Mouse (Mus musculus) adrenal gland, adult 2 months (tissue): ENCODE results near the gene Rdh16f1. TPM values are rescaled to one million over a fixed set of nuclear protein-coding genes. Genes with fewer than 3 reads are reported as not detected.
"Not testable (repeated sequence)": the region's sequence is repeated elsewhere in the genome, so short reads cannot be mapped to it uniquely, and the experiment has no call there.

Experiments used
- DNase-seq: peaks from one replicate; pipeline ENCODE4 v3.0.0; 2021
- polyA plus RNA-seq: library from polyadenylated mRNA; depleted of rRNA; stranded (reverse); fragments of >200 nt; gene quantifications from 2 replicates; pipeline ENCODE4 v1.2.3, GENCODE M21; 2012; rRNA removed
- total RNA-seq, 2 experiments: library from RNA; stranded (reverse); gene quantifications; 2 replicates each; pipeline ENCODE4 v1.2.3; 2021

Gene Rdh16f1
- total and polyA plus RNA-seq, 3 experiments = 1.1 to 2.9 (median 1.5) TPM

DNA sequence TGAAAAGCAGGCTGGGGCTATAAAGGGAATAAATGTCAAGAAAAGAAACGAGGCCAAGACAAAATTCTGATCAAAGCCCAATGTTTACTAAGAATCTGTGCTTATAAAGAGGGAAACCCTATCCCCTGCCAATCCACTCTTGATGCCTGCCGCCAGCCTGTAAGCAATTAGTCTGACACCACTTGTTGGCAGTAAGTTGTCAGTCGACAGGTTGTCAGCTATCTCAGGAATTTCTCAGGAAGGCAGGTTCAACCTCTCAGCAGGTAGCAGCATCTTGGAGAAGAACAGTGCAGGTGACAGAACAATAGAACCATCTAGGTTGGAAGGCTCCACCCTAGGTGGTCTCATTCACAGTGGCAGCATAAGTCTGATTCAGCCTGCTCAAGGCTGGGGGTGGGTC lies 69.5 kb downstream of the Rdh16f1 start:
- DNase-seq = no peak

DNA sequence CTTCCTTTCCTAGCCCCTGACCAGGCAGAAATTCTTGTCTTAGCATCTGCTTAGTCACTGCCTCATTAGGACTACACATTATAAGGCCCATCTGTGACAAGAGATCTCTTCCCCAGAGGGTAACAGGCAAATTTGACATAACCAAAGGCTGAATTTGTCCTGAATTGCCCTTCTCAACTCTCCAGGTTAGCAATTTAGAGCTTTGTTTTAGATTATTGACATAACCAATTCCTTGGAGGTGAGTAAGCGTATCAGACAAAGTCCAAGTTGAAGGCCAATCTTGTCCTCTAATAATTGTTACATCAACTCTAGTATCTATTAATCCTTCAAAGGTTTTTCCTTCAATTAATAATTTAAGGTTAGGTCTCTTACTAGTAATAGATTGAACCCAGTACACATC lies 74.6 kb downstream of the Rdh16f1 start:
- not testable (repeated sequence) for DNase-seq

DNA sequence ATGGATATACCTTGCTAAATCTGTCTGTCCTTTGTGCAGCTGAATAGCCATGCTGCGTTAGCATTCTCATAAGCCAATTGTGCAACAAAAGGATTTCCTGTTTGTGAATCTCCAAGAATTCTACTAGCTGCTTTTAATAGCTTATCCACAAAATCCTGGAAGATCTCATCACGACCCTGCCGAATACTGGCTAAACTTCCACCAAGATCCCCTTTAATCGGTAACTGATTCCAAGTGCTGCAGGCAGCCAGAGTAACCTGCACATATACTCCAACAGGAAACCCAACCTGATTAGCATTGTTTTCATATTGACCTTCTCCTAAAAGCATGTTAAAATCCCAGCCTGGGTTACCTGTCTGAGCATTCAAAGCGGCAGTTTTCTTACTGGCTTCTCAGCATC lies 75.7 kb downstream of the Rdh16f1 start:
- no peak for DNase-seq

DNA sequence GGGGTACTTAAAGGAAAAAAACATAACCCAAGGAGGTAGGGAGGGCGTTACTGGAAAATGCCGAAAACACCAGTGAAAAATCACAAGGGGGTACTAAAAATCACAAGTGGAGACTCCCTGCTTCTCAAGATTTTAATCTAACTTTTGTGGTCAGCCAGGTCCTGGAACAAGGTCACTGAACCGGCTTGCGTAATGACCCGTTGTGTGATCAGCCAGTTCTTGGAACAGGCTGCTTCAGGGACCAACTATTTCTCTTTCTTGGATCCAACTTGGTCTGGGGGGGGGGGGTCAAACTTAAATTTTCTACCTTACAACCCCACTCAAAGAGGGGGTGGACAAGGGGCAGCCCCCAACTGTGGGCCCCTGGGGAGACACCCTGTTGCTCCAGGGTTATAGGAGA lies 78.2 kb downstream of the Rdh16f1 start:
- peak; percentile 52 for DNase-seq

DNA sequence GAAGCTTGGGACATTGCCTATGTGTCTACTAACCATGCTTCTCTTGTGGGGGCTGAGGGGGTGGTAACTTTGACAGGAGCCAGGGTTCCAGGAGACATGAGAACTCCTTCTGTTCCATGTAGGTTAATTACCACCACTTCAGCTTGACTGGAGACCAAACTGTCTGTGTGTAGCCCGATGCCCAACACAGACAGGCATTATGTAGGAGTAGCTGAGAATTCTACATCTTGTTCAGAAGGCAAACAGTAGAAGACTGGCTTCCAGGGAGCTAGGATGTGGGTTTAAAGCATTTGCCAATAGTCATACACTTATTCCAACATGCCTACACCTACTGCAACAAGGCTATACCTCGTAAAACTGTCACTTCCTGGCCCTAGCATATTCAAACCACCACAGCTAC lies 79.0 kb downstream of the Rdh16f1 start:
- no peak for DNase-seq

DNA sequence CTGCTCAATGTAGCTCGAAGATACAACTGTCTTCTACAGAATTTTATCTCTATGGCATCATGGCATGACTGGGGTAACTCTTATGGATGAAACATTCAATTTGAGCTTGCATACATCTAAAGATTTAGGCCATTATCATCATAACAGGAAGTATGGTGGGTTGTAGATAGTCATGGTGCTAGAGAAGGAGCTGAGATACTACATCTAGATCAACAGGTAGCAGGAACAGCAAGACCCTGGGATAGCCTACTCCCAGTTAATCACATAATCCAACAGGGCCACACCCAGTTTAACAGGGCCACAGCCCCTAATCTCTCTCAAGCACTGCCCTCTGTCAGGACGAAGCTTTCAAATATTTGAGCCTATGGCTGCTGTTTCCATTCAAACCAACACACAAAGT lies 81.2 kb downstream of the Rdh16f1 start:
- DNase-seq = no peak

Other genes with a start within 250 kb of the Rdh16f1 start
- 10 to 100 TPM; 45.8 to 53.5 TPM for gene Ndufa4l2, start 244.8 kb upstream of the Rdh16f1 start, total RNA-seq
- gene Ndufa4l2, start 244.8 kb upstream of the Rdh16f1 start, polyA plus RNA-seq = 86.0 and 107 TPM in 2 replicates
- 10 to 100 TPM; 43.3 to 48.8 TPM for gene Shmt2, start 237.3 kb upstream of the Rdh16f1 start, total RNA-seq
- gene Shmt2, start 237.3 kb upstream of the Rdh16f1 start, polyA plus RNA-seq = 84.2 and 106 TPM in 2 replicates
- 10 to 100 TPM in 1 of 2 experiments, 1 to 10 TPM in 1; 5.0 to 11.7 TPM for gene Nxph4, start 225.2 kb upstream of the Rdh16f1 start, total RNA-seq
- gene Nxph4, start 225.2 kb upstream of the Rdh16f1 start, polyA plus RNA-seq = 7.4 and 7.8 TPM in 2 replicates
- gene Lrp1, start 138.6 kb upstream of the Rdh16f1 start, total RNA-seq = 100 to 1,000 TPM; 138 to 196 TPM
- 197 and 201 TPM in 2 replicates for gene Lrp1, start 138.6 kb upstream of the Rdh16f1 start, polyA plus RNA-seq
- 100 to 1,000 TPM in 1 of 2 experiments, 10 to 100 TPM in 1; 88.3 to 109 TPM for gene Stat6, start 116.8 kb upstream of the Rdh16f1 start, total RNA-seq
- gene Stat6, start 116.8 kb upstream of the Rdh16f1 start, polyA plus RNA-seq = 67.6 and 83.8 TPM in 2 replicates
- gene Nemp1, start 92.9 kb upstream of the Rdh16f1 start, total RNA-seq = 1 to 10 TPM; 4.6 to 9.1 TPM
- gene Nemp1, start 92.9 kb upstream of the Rdh16f1 start, polyA plus RNA-seq = 1.5 and 2.6 TPM in 2 replicates
- 10 to 100 TPM; 16.9 to 26.6 TPM for gene Nab2, start 91.2 kb upstream of the Rdh16f1 start, total RNA-seq
- gene Nab2, start 91.2 kb upstream of the Rdh16f1 start, polyA plus RNA-seq = 35.9 and 38.7 TPM in 2 replicates
- gene Myo1a, start 54.6 kb upstream of the Rdh16f1 start, total RNA-seq = 10 to 100 TPM in 1 of 2 experiments, 1 to 10 TPM in 1; 1.1 to 15.1 TPM
- gene Myo1a, start 54.6 kb upstream of the Rdh16f1 start, polyA plus RNA-seq = 0.21 and 4.0 TPM in 2 replicates
- not detected for gene Tac2, start 35.3 kb upstream of the Rdh16f1 start, total RNA-seq
- 0.18 and 0.38 TPM in 2 replicates for gene Tac2, start 35.3 kb upstream of the Rdh16f1 start, polyA plus RNA-seq
- gene Zbtb39, start 20.2 kb upstream of the Rdh16f1 start, total RNA-seq = 10 to 100 TPM; 11.0 to 11.8 TPM
- 5.6 and 5.8 TPM in 2 replicates for gene Zbtb39, start 20.2 kb upstream of the Rdh16f1 start, polyA plus RNA-seq
- 1 to 10 TPM; 8.2 to 8.5 TPM for gene Gpr182, start 8.1 kb upstream of the Rdh16f1 start, total RNA-seq
- 18.5 and 21.0 TPM in 2 replicates for gene Gpr182, start 8.1 kb upstream of the Rdh16f1 start, polyA plus RNA-seq
- gene Rdh1, start 66 bp upstream of the Rdh16f1 start, total RNA-seq = 1 to 10 TPM in 1 of 2 experiments, under 1 TPM in 1; 0.41 to 1.5 TPM
- 0.98 and 1.4 TPM in 2 replicates for gene Rdh1, start 66 bp upstream of the Rdh16f1 start, polyA plus RNA-seq
- under 1 TPM in 1 of 2 experiments, not detected in 1; 0.46 TPM for gene Rdh9, start 16.6 kb downstream of the Rdh16f1 start, total RNA-seq
- 0.22 and 0.31 TPM in 2 replicates for gene Rdh9, start 16.6 kb downstream of the Rdh16f1 start, polyA plus RNA-seq
- 1 to 10 TPM in 1 of 2 experiments, under 1 TPM in 1; 0.79 to 1.3 TPM for gene Rdh16, start 41.4 kb downstream of the Rdh16f1 start, total RNA-seq
- gene Rdh16, start 41.4 kb downstream of the Rdh16f1 start, polyA plus RNA-seq = 0.12 TPM in 1 of 2 replicates, not detected in the other
- gene Rdh19, start 90.1 kb downstream of the Rdh16f1 start, total RNA-seq = not detected
- not detected in 2 replicates for gene Rdh19, start 90.1 kb downstream of the Rdh16f1 start, polyA plus RNA-seq
- gene Rdh16f2, start 106.7 kb downstream of the Rdh16f1 start, total RNA-seq = under 1 TPM in 1 of 2 experiments, not detected in 1; 0.23 TPM
- not detected in 2 replicates for gene Rdh16f2, start 106.7 kb downstream of the Rdh16f1 start, polyA plus RNA-seq
- gene Rdh7, start 129.0 kb downstream of the Rdh16f1 start, total RNA-seq = 1 to 10 TPM in 1 of 2 experiments, not detected in 1; 2.0 TPM
- 0.17 TPM in 1 of 2 replicates, not detected in the other for gene Rdh7, start 129.0 kb downstream of the Rdh16f1 start, polyA plus RNA-seq
- gene Sdr9c7, start 138.7 kb downstream of the Rdh16f1 start, total RNA-seq = 1 to 10 TPM in 1 of 2 experiments, under 1 TPM in 1; 0.41 to 1.9 TPM
- 0.74 and 0.85 TPM in 2 replicates for gene Sdr9c7, start 138.7 kb downstream of the Rdh16f1 start, polyA plus RNA-seq
- under 1 TPM in 1 of 2 experiments, not detected in 1; 0.63 TPM for gene Hsd17b6, start 247.8 kb downstream of the Rdh16f1 start, total RNA-seq
- gene Hsd17b6, start 247.8 kb downstream of the Rdh16f1 start, polyA plus RNA-seq = not detected in 2 replicates